Mouse (Mus musculus) CH12.LX (cell line): ENCODE results near the gene Cldn7. TPM values are rescaled to one million over a fixed set of nuclear protein-coding genes. Genes with fewer than 3 reads are reported as not detected.

Experiments
- DNase-seq: peaks from one replicate; pipeline ENCODE4 v3.0.0-alpha.2; 2013; ENCODE audit errors: extremely low read depth
- H3K27ac ChIP-seq: 2 replicates; pipeline ENCODE4 v1.5.1; 2012; ENCODE audit warnings: low read depth, mild to moderate bottlenecking, control low read depth, moderate library complexity; ENCODE audit not compliant: insufficient read depth
- H3K27me3 ChIP-seq: replicated peaks from 2 replicates; pipeline ENCODE3; 2012; ENCODE audit warnings: inconsistent platforms
- H3K36me3 ChIP-seq, 2 experiments: replicated peaks in 1 of 2; 2 replicates each; pipeline versions ENCODE3 to v1.6.1; 2012; ENCODE audit warnings: inconsistent platforms in 1 of 2, low read length in 1 of 2, mild to moderate bottlenecking in 1 of 2, mixed read lengths in 1 of 2, moderate library complexity in 1 of 2; ENCODE audit not compliant: control insufficient read depth in 1 of 2, insufficient read depth in 1 of 2
- H3K4me1 ChIP-seq, 2 experiments: 2 replicates each; pipeline ENCODE4 v1.6.1; 2012; ENCODE audit warnings: inconsistent platforms in 1 of 2, moderate library complexity in 1 of 2; ENCODE audit not compliant: insufficient read depth in 2 of 2, control insufficient read depth in 1 of 2
- H3K4me2 ChIP-seq: 2 replicates; pipeline ENCODE4 v1.6.1; 2012; ENCODE audit warnings: low read depth, mild to moderate bottlenecking, control low read depth; ENCODE audit not compliant: poor library complexity, insufficient read depth, severe bottlenecking
- H3K4me3 ChIP-seq, 3 experiments: fragments of 150-350 bp in 1 of 3; sonication (generic) in 1 of 3; replicated peaks in 1 of 3; 2 replicates each; pipeline versions ENCODE3 to v1.5.1; 2011 to 2012; ENCODE audit warnings: low read depth in 2 of 3, low read length in 2 of 3, mild to moderate bottlenecking in 2 of 3, moderate library complexity in 2 of 3, control low read depth in 1 of 3, improper control_type of control experiment in 1 of 3, inconsistent platforms in 1 of 3, mixed read lengths in 1 of 3; ENCODE audit not compliant: poor library complexity in 1 of 3
- H3K79me2 ChIP-seq: replicated peaks from 2 replicates; pipeline ENCODE4 v1.6.1; 2012; ENCODE audit warnings: mild to moderate bottlenecking, moderate library complexity; ENCODE audit not compliant: control insufficient read depth, poor library complexity, insufficient read depth, severe bottlenecking; ENCODE audit errors: extremely low read depth
- H3K9ac ChIP-seq: 2 replicates; pipeline ENCODE4 v1.6.1; 2012; ENCODE audit warnings: low read depth, mild to moderate bottlenecking, control low read depth, moderate library complexity; ENCODE audit not compliant: insufficient read depth
- H3K9me3 ChIP-seq: replicated peaks from 2 replicates; pipeline ENCODE3; 2012; ENCODE audit warnings: low read length, inconsistent platforms, mixed read lengths
- CHD1 ChIP-seq: IDR thresholded peaks from 2 replicates; pipeline ENCODE4 v1.6.1; 2012; ENCODE audit warnings: low read depth, low read length, improper control_type of control experiment, inconsistent platforms
- E2F4 ChIP-seq: IDR thresholded peaks from 2 replicates; pipeline ENCODE4 v1.6.1; 2011; ENCODE audit warnings: low read depth, low read length, improper control_type of control experiment; ENCODE audit not compliant: insufficient replicate concordance
- EP300 ChIP-seq: IDR thresholded peaks from 2 replicates; pipeline ENCODE4 v1.6.1; 2011; ENCODE audit warnings: low read length, improper control_type of control experiment
- ETS1 ChIP-seq: conservative IDR thresholded peaks from 2 replicates; pipeline ENCODE4 v1.6.1; 2012; ENCODE audit warnings: low read depth, mild to moderate bottlenecking, inconsistent platforms, low read length, improper control_type of control experiment, moderate library complexity
- GABPA ChIP-seq: IDR thresholded peaks from 2 replicates; pipeline ENCODE4 v1.6.1; 2012; ENCODE audit warnings: low read depth, low read length, improper control_type of control experiment, inconsistent platforms; ENCODE audit not compliant: insufficient replicate concordance
- HCFC1 ChIP-seq: IDR thresholded peaks from 2 replicates; pipeline ENCODE4 v1.6.1; 2012; ENCODE audit warnings: low read depth, mild to moderate bottlenecking, inconsistent platforms, low read length, improper control_type of control experiment
- JUND ChIP-seq: conservative IDR thresholded peaks from 2 replicates; pipeline ENCODE4 v1.6.1; 2011; ENCODE audit warnings: low read depth, low read length, improper control_type of control experiment
- MAFK ChIP-seq: IDR thresholded peaks from 2 replicates; pipeline ENCODE4 v1.6.1; 2011; ENCODE audit warnings: low read length, improper control_type of control experiment; ENCODE audit not compliant: insufficient replicate concordance
- MEF2A ChIP-seq: IDR thresholded peaks from 2 replicates; pipeline ENCODE4 v1.6.1; 2014; ENCODE audit warnings: low read depth, mild to moderate bottlenecking, inconsistent platforms, low read length, improper control_type of control experiment, borderline replicate concordance
- MYC ChIP-seq: IDR thresholded peaks from 2 replicates; pipeline ENCODE4 v1.6.1; 2011; ENCODE audit warnings: low read depth, mild to moderate bottlenecking, improper control_type of control experiment, low read length
- NELFE ChIP-seq: IDR thresholded peaks from 2 replicates; pipeline ENCODE4 v1.6.1; 2011; ENCODE audit warnings: low read depth, low read length, improper control_type of control experiment
- NRF1 ChIP-seq: IDR thresholded peaks from 2 replicates; pipeline ENCODE4 v1.6.1; 2014; ENCODE audit warnings: low read depth, mild to moderate bottlenecking, inconsistent platforms, low read length, improper control_type of control experiment, moderate library complexity
- POLR2AphosphoS2 ChIP-seq: IDR thresholded peaks from 2 replicates; pipeline ENCODE4 v1.6.1; 2011; ENCODE audit warnings: low read depth, low read length, improper control_type of control experiment
- RCOR1 ChIP-seq: conservative IDR thresholded peaks from 2 replicates; pipeline ENCODE4 v1.6.1; 2012; ENCODE audit warnings: low read depth, mild to moderate bottlenecking, inconsistent platforms, low read length, improper control_type of control experiment
- SIN3A ChIP-seq: IDR thresholded peaks from 2 replicates; pipeline ENCODE4 v1.6.1; 2012; ENCODE audit warnings: low read length, improper control_type of control experiment, inconsistent platforms
- TCF12 ChIP-seq: IDR thresholded peaks from 2 replicates; pipeline ENCODE4 v1.6.1; 2014; ENCODE audit warnings: low read depth, mild to moderate bottlenecking, inconsistent platforms, low read length, improper control_type of control experiment
- UBTF ChIP-seq: IDR thresholded peaks from 2 replicates; pipeline ENCODE4 v1.6.1; 2012; ENCODE audit warnings: low read depth, mild to moderate bottlenecking, inconsistent platforms, low read length, improper control_type of control experiment, moderate library complexity
- USF1 ChIP-seq: IDR thresholded peaks from 2 replicates; pipeline ENCODE4 v1.6.1; 2014; ENCODE audit warnings: low read depth, mild to moderate bottlenecking, inconsistent platforms, low read length, improper control_type of control experiment
- dilution Hi-C: fragments of 300-500 bp; cut with MboI; formaldehyde crosslinking; loops from 2 replicates; pipeline ENCODE4 v1.14.3; 2020; ENCODE audit warnings: low sequenced_read_pairs; ENCODE audit not compliant: extremely low pct_unique_long_range_greater_than_20kb, extremely low pct_ligation_motif_present
- in situ Hi-C: fragments of 300-500 bp; cut with MboI; formaldehyde crosslinking; loops from 3 replicates; pipeline ENCODE4 v1.14.3; 2019; ENCODE audit warnings: low sequenced_read_pairs, low pct_ligation_motif_present, low pct_unique_long_range_greater_than_20kb, mixed read lengths
- polyA plus RNA-seq: library from polyadenylated mRNA; unstranded; fragments of >175 nt; gene quantifications from 2 replicates; pipeline ENCODE4 v1.2.1, GENCODE M21; 2012; ENCODE audit warnings: low read depth; ENCODE audit not compliant: insufficient read length
- total RNA-seq, 2 experiments: library from RNA; depleted of rRNA; stranded (reverse); fragments of 300-350 nt in 1 of 2; fragments of >200 nt in 1 of 2; gene quantifications; 2 replicates each; pipeline ENCODE4 v1.2.3; 2012 to 2014

Gene Cldn7
- total and polyA plus RNA-seq, 3 experiments, result not detected

- Histone ChIP-seq H3K4me1 (peaks cover 15 to 28% of the 10 kb centered on the region in 2 experiments), H3K9ac (no peak overlapping the region), H3K4me2 (no peak overlapping the region), H3K79me2 (no peaks in the 10 kb centered on the region), H3K27me3 (no peaks in the 10 kb centered on the region), H3K27ac (no peak overlapping the region), H3K9me3 (peaks cover 24% of the 10 kb centered on the region), H3K4me3 (no peak overlapping the region), H3K36me3 (peaks cover 11 to 29% of the 10 kb centered on the region in 2 experiments)
- in situ Hi-C loops (no loop called here), dilution Hi-C loops (no loop called here)
- DNase-seq, result no peak
- no peak for TF ChIP-seq HCFC1
- no peak for TF ChIP-seq SIN3A
- TF ChIP-seq MEF2A, result no peak
- TF ChIP-seq JUND, result no peak
- TF ChIP-seq CHD1, result no peak
- TF ChIP-seq NELFE, result no peak
- TF ChIP-seq NRF1, result no peak
- TF ChIP-seq GABPA, result no peak
- TF ChIP-seq USF1, result no peak
- TF ChIP-seq TCF12, result no peak
- no peak for TF ChIP-seq ETS1
These were observed 859 bp downstream of the Cldn7 start for GRCm38 (mm10) chr11:69965271-69966005.

GRCm38 (mm10) chr11:69966006-69966859 is 1.7 kb downstream of the Cldn7 start:
- Histone ChIP-seq H3K4me2 (no peak overlapping the region), H3K79me2 (no peaks in the 10 kb centered on the region), H3K9me3 (peaks cover 24% of the 10 kb centered on the region), H3K36me3 (peaks cover 11 to 29% of the 10 kb centered on the region in 2 experiments), H3K4me3 (no peak overlapping the region), H3K27ac (no peak overlapping the region), H3K9ac (no peak overlapping the region), H3K27me3 (no peaks in the 10 kb centered on the region), H3K4me1 (peaks cover 19 to 35% of the 10 kb centered on the region in 2 experiments)
- in situ Hi-C loops, result no loop called here
- dilution Hi-C loops, result no loop called here
- no peak for DNase-seq
- TF ChIP-seq EP300, result no peak
- no peak for TF ChIP-seq MAFK
- no peak for TF ChIP-seq UBTF
- no peak for TF ChIP-seq POLR2AphosphoS2
- TF ChIP-seq RCOR1, result no peak
- TF ChIP-seq E2F4, result no peak
- TF ChIP-seq CHD1, result no peak
- TF ChIP-seq MYC, result no peak
- TF ChIP-seq, all 38 proteins: peak for 0
